Mouse (Mus musculus) lung, adult 2 months (tissue): ENCODE results near the gene Cenps.

Experiments used
- CTCF ChIP-seq: fragments of 200-500 bp; IDR thresholded peaks from 2 replicates; pipeline ENCODE4 v1.5.1; 2011; ENCODE audit warnings: mild to moderate bottlenecking, low read length, control low read depth; ENCODE audit not compliant: insufficient read depth
- POLR2A ChIP-seq: fragments of 200-500 bp; IDR thresholded peaks from 2 replicates; pipeline ENCODE4 v1.6.1; 2011; ENCODE audit warnings: low read depth, mild to moderate bottlenecking, control low read depth, low read length, borderline replicate concordance; ENCODE audit errors: extremely low read depth

GRCm38 (mm10) chr4:149091364-149091763 lies 46.1 kb downstream of the Cenps start:
- TF ChIP-seq POLR2A (no peak), CTCF (no peak)
